Mouse (Mus musculus) cerebellum, postnatal 25 days (tissue): ENCODE data around the gene Lmod2.

Experiments used
- DNase-seq, 2 experiments: peaks; one replicate each; pipeline ENCODE4 v3.0.0; 2021; ENCODE audit warnings: mixed read lengths in 2 of 2

Lmod2 gene

GRCm38 (mm10) chr6:24602993-24603392, 5.4 kb downstream of the Lmod2 start:
- DNase-seq: no peak

- DNase-seq: no peak
Observed at GRCm38 (mm10) chr6:24604289-24604688, 6.7 kb downstream of the Lmod2 start.

- DNase-seq: no peak
Observed at GRCm38 (mm10) chr6:24605631-24606030, 8.1 kb downstream of the Lmod2 start.

GRCm38 (mm10) chr6:24606512-24606911, 8.9 kb downstream of the Lmod2 start:
- DNase-seq: peak in 1 of 2 experiments; percentile 27

- peak in 1 of 2 experiments; percentile 19 for DNase-seq
Observed at GRCm38 (mm10) chr6:24607531-24607930, 10.0 kb downstream of the Lmod2 start.

GRCm38 (mm10) chr6:24608129-24608528, 10.6 kb downstream of the Lmod2 start:
- DNase-seq: no peak

GRCm38 (mm10) chr6:24608682-24609081, 11.1 kb downstream of the Lmod2 start:
- DNase-seq: no peak

- no peak for DNase-seq
Observed at GRCm38 (mm10) chr6:24609531-24609930, 12.0 kb downstream of the Lmod2 start.

- DNase-seq: no peak
Observed at GRCm38 (mm10) chr6:24610358-24610757, 12.8 kb downstream of the Lmod2 start.

GRCm38 (mm10) chr6:24612074-24612755, 14.7 kb downstream of the Lmod2 start:
- DNase-seq: no peak

- DNase-seq: no peak
Observed at GRCm38 (mm10) chr6:24613346-24613745, 15.8 kb downstream of the Lmod2 start.

GRCm38 (mm10) chr6:24613918-24614317, 16.4 kb downstream of the Lmod2 start:
- no peak for DNase-seq

- DNase-seq: peak; percentile 70 to 80
Observed at GRCm38 (mm10) chr6:24616746-24617145, 19.2 kb downstream of the Lmod2 start.

- DNase-seq: no peak
Observed at GRCm38 (mm10) chr6:24619285-24620045, 21.9 kb downstream of the Lmod2 start.

GRCm38 (mm10) chr6:24620936-24621335, 23.4 kb downstream of the Lmod2 start:
- no peak for DNase-seq

- no peak for DNase-seq
Observed at GRCm38 (mm10) chr6:24622098-24622497, 24.5 kb downstream of the Lmod2 start.

GRCm38 (mm10) chr6:24627586-24628030, 30.0 kb downstream of the Lmod2 start:
- peak; percentile 30 to 73 for DNase-seq

- DNase-seq: no peak
Observed at GRCm38 (mm10) chr6:24628499-24628898, 30.9 kb downstream of the Lmod2 start.

GRCm38 (mm10) chr6:24632061-24632460, 34.5 kb downstream of the Lmod2 start:
- no peak for DNase-seq

- no peak for DNase-seq
Observed at GRCm38 (mm10) chr6:24634065-24634464, 36.5 kb downstream of the Lmod2 start.

GRCm38 (mm10) chr6:24635814-24636213, 38.3 kb downstream of the Lmod2 start:
- no peak for DNase-seq

- DNase-seq: no peak
Observed at GRCm38 (mm10) chr6:24641286-24641685, 43.7 kb downstream of the Lmod2 start.

GRCm38 (mm10) chr6:24642161-24642560, 44.6 kb downstream of the Lmod2 start:
- no peak for DNase-seq

- no peak for DNase-seq
Observed at GRCm38 (mm10) chr6:24642960-24643359, 45.4 kb downstream of the Lmod2 start.
